Mouse (Mus musculus): ENCODE measurements around the gene Nt5dc2. TPM values are rescaled to one million over a fixed set of nuclear protein-coding genes. Genes with fewer than 3 reads are reported as not detected.

Gene Nt5dc2
- 167 and 213 TPM in 2 replicates for polyA plus RNA-seq (2015; fragmentation: Nextera tagmentation; extraction: Ambion mirVana)

DNA sequence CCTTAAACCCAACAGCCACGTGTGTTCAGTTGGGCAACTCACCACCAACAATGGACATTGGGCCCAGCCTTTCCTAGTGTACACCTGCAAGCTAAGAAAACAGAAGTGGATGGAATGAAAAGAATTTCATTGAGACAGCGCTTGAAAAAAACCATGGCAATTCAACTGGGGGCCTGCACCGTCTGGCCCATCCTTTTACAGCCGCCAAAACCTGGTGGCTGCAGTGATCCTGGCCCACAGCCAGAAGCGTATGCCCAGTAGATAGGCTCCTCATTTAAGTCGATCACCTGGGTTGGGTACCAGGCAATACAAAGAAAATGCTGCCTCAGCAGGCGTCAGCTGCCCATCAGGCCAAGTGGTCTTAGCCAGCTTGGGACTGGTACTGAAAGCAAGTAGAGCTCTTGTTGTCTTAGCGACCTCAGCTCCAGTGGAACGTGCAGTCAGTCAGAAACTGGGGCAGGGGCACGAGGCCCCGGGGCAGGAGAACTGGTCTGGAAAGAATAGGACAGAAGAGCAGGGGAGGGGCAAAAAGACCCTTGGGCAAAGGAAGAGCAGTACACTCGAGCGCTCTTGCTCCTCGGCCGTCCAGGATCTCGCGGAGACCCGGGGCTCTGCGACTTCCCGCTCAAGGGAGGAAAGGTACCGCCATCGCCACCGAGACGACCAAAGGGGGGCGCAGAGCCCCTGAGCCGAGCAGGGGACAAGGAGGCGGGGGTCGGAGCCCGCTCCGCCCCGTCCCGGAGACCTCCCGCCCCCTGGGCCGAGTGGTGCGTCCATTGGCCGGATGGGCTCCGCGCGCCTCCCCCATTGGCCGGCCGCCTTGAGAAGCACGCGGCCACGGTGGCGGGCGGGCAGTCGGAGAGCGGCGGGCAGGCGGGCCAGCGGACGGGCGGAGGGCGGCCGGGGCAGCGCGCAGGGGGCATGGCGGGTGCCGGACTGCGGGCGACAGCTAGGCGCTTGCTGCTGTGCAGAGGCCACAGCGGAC, at the start of gene Nt5dc2:
Nt5dc2 (plus strand) TSS at position 818 of the 985 bp plus-strand sequence.
- H3K4me1 ChIP-seq (replicated peaks): peaks cover 79% of the 10 kb centered on the region
- peaks cover 21% of the 10 kb centered on the region for H3K36me3 ChIP-seq (replicated peaks)
- peak within 1 kb of the TSS; percentile 82 for H3K4me3 ChIP-seq (replicated peaks)
- no peaks in the 10 kb centered on the region for H3K9me3 ChIP-seq (replicated peaks)
- ATAC-seq (ENCODE audit: insufficient read depth): peak; percentile 62
- 5% methylated on average over 63 of the region's 63 CpGs for WGBS (ENCODE audit: insufficient replicate concordance)
- peak within 1 kb of the TSS; percentile 78 for H3K27ac ChIP-seq (replicated peaks)
- peak within 1 kb of the TSS; percentile 86 for H3K9ac ChIP-seq
- H3K27me3 ChIP-seq: no peaks in the 10 kb centered on the region
- H3K4me2 ChIP-seq: peak within 1 kb of the TSS; percentile 100

DNA sequence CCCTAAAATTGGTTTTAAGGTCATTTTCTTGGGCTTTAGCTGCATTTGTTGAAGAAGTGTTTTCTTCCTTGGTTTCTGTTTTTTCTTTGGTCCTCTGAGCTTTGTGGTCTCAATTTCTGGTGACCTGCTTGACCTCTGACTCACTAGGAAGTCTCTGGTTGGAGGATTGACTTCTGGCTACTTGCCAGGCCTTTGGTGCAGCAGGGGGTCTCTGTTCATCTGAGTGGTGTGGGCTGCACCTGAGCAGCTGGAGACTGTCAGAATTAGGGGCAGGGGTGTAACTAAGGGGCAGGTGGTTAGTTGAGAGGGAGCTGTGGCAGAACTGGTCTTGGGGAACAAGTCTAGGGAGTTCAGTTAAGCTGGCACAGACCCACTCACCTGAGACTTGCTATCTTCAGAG, 49.7 kb upstream of the Nt5dc2 start:
- Histone ChIP-seq H3K4me1 (replicated peaks) (peaks cover 25% of the 10 kb centered on the region), H3K27me3 (no peaks in the 10 kb centered on the region), H3K36me3 (replicated peaks) (peaks cover 69% of the 10 kb centered on the region), H3K9me3 (replicated peaks) (no peaks in the 10 kb centered on the region), H3K4me3 (replicated peaks) (no peak overlapping the region), H3K4me2 (no peak overlapping the region), H3K9ac (no peak overlapping the region), H3K27ac (replicated peaks) (no peak overlapping the region)
- ATAC-seq (ENCODE audit: insufficient read depth): no peak

DNA sequence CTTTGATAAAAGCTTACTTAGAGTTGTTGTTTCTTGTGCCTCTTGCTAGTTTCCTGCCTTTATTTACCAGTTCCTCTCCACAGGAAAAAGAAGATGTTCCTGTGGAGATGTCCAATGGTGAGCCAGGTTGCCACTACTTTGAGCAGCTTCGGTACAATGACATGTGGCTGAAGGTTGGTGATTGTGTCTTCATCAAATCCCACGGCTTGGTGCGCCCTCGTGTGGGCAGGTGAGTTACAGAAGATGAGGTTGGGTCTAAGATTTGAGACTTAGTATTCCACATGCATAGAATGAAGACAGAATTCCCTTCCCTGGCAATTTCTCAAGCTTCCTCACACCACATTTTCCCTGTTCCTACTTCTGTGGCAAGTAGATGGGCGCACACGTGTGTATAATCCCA, 43.4 kb upstream of the Nt5dc2 start:
- no peaks in the 10 kb centered on the region for H3K9me3 ChIP-seq (replicated peaks)
- H3K27me3 ChIP-seq: no peaks in the 10 kb centered on the region
- H3K27ac ChIP-seq (replicated peaks): no peak overlapping the region
- 70% methylated on average over 6 of the region's 6 CpGs for WGBS (ENCODE audit: insufficient replicate concordance)
- peaks cover 83% of the 10 kb centered on the region for H3K36me3 ChIP-seq (replicated peaks)
- H3K4me2 ChIP-seq: no peak overlapping the region
- H3K9ac ChIP-seq: no peak overlapping the region
- ATAC-seq (ENCODE audit: insufficient read depth): no peak
- no peak overlapping the region for H3K4me3 ChIP-seq (replicated peaks)
- H3K4me1 ChIP-seq (replicated peaks): no peaks in the 10 kb centered on the region

GRCm38 (mm10) chr14:31088515-31088914, 42.3 kb upstream of the Nt5dc2 start:
- Histone ChIP-seq H3K4me1 (replicated peaks) (peaks cover 11% of the 10 kb centered on the region), H3K27me3 (no peaks in the 10 kb centered on the region), H3K9me3 (replicated peaks) (no peaks in the 10 kb centered on the region), H3K36me3 (replicated peaks) (peaks cover 83% of the 10 kb centered on the region), H3K4me2 (no peak overlapping the region), H3K4me3 (replicated peaks) (no peak overlapping the region), H3K9ac (no peak overlapping the region), H3K27ac (replicated peaks) (no peak overlapping the region)
- ATAC-seq (ENCODE audit: insufficient read depth): no peak
- 92% methylated on average over 2 of the region's 2 CpGs for WGBS (ENCODE audit: insufficient replicate concordance)

- H3K27me3 ChIP-seq: no peaks in the 10 kb centered on the region
- WGBS (ENCODE audit: insufficient replicate concordance): 73% methylated on average over 1 of the region's 1 CpGs
- no peak for ATAC-seq (ENCODE audit: insufficient read depth)
Measured at GRCm38 (mm10) chr14:31089918-31090317, 40.9 kb upstream of the Nt5dc2 start.

DNA sequence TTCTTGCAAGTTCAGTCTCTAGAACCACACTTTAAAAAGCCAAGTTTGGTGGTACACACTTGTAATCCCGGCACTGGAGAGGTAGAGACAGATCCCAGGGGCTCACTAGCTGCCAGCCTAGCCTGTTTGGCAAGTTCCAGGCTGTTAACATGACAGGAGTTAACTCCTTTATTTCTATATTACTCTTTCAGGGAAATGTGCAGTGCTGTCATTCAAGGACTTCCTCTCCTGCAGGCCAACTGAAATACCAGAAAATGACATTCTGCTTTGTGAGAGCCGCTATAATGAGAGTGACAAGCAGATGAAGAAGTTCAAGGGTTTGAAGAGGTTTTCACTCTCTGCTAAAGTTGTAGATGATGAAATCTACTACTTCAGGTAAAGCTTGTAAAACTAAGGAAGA, 25.7 kb upstream of the Nt5dc2 start:
- Histone ChIP-seq H3K36me3 (replicated peaks) (peaks cover 73% of the 10 kb centered on the region), H3K9me3 (replicated peaks) (no peaks in the 10 kb centered on the region), H3K27me3 (no peaks in the 10 kb centered on the region), H3K4me1 (replicated peaks) (peaks cover 7% of the 10 kb centered on the region), H3K27ac (replicated peaks) (no peak overlapping the region), H3K4me2 (no peak overlapping the region), H3K9ac (no peak overlapping the region), H3K4me3 (replicated peaks) (no peak overlapping the region)
- ATAC-seq (ENCODE audit: insufficient read depth): no peak
- WGBS (ENCODE audit: insufficient replicate concordance): 87% methylated on average over 2 of the region's 2 CpGs

More at GRCm38 (mm10) chr14:31089918-31090317, 40.9 kb upstream of the Nt5dc2 start:
- H3K4me1 ChIP-seq (replicated peaks): peaks cover 13% of the 10 kb centered on the region
- H3K9ac ChIP-seq: no peak overlapping the region
- H3K4me2 ChIP-seq: no peak overlapping the region
- H3K9me3 ChIP-seq (replicated peaks): no peaks in the 10 kb centered on the region
- no peak overlapping the region for H3K27ac ChIP-seq (replicated peaks)
- H3K36me3 ChIP-seq (replicated peaks): peaks cover 87% of the 10 kb centered on the region
- no peak overlapping the region for H3K4me3 ChIP-seq (replicated peaks)

DNA sequence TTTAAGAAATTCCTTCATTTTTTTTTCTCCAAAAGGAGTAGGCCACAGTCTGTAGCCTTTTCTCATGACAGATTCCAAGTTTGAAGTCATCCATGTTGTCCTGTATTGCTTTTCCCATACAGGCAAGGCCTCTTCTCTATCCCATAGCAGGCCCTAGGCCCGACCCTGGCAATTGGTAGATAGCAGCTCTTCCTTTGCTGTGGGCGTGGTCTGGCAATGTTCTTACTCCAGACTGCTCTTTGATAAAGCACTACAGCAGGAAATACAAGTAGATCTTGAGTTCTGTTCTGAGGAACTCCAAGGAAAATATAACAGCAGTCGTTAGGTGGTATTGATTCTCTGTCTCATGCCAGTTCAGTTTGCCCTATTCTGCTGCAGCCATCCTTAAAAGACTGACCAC, 20.2 kb upstream of the Nt5dc2 start:
- Histone ChIP-seq H3K36me3 (replicated peaks) (peaks cover 90% of the 10 kb centered on the region), H3K4me1 (replicated peaks) (peaks cover 36% of the 10 kb centered on the region), H3K4me3 (replicated peaks) (no peak overlapping the region), H3K9me3 (replicated peaks) (no peaks in the 10 kb centered on the region), H3K27ac (replicated peaks) (peak overlapping the region; percentile 64), H3K27me3 (no peaks in the 10 kb centered on the region), H3K4me2 (no peak overlapping the region), H3K9ac (0 out of 2 replicates have a peak overlapping the region, but pooled peaks have one; percentile 15)
- ATAC-seq (ENCODE audit: insufficient read depth): peak; percentile 83
- 14% methylated on average over 3 of the region's 3 CpGs for WGBS (ENCODE audit: insufficient replicate concordance)

GRCm38 (mm10) chr14:31112187-31112586, 18.7 kb upstream of the Nt5dc2 start:
- Histone ChIP-seq H3K9ac (no peak overlapping the region), H3K27ac (replicated peaks) (no peak overlapping the region), H3K36me3 (replicated peaks) (peaks cover 88% of the 10 kb centered on the region), H3K4me2 (no peak overlapping the region), H3K4me1 (replicated peaks) (peaks cover 36% of the 10 kb centered on the region), H3K27me3 (no peaks in the 10 kb centered on the region), H3K4me3 (replicated peaks) (no peak overlapping the region), H3K9me3 (replicated peaks) (no peaks in the 10 kb centered on the region)
- ATAC-seq (ENCODE audit: insufficient read depth): no peak
- 78% methylated on average over 5 of the region's 5 CpGs for WGBS (ENCODE audit: insufficient replicate concordance)

DNA sequence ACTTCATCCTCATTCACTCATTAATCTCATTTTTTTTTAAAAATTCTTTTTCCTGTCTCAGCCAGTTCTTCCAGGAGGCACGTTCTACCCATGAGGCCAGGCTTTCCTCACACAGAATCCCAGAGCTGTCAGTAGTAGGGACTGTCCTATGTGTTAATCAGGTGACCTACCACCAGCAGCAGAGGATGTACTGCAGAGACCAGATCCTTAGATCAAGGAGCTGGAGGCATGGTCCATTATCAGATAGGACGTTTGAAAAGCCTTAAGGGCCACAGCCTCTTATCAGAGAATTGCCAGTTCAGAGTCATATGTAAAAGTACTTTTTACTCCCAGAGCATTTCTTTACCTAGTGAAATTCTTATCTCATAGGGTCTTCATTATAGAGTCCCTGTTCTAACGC, 16.8 kb upstream of the Nt5dc2 start:
- H3K27me3 ChIP-seq: no peaks in the 10 kb centered on the region
- ATAC-seq (ENCODE audit: insufficient read depth): 0 out of 2 replicates have a peak, but pooled peaks have one; percentile 49
- no peaks in the 10 kb centered on the region for H3K9me3 ChIP-seq (replicated peaks)
- H3K9ac ChIP-seq: no peak overlapping the region
- WGBS (ENCODE audit: insufficient replicate concordance): 37% methylated on average over 3 of the region's 3 CpGs
- no peak overlapping the region for H3K4me2 ChIP-seq
- peaks cover 87% of the 10 kb centered on the region for H3K36me3 ChIP-seq (replicated peaks)
- no peak overlapping the region for H3K27ac ChIP-seq (replicated peaks)
- peaks cover 36% of the 10 kb centered on the region for H3K4me1 ChIP-seq (replicated peaks)
- H3K4me3 ChIP-seq (replicated peaks): no peak overlapping the region

DNA sequence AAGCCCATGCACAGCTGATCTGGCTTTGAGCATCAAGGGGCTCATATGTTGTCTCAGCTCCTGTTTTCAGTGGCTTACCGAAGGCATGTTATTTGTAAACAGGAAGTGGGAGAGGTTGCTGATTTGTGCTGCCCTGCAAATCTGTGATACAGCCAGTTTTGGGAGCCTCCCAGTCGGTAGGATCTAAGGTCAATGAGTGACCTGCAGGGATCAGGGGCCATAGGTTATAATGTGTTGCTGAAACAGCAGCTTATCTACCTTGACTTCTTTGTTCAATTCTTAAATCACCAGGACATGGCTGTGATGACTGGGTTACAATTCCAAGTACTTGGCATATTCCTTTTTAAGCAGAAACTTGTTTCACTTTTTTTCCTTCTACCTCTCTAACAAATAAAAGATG, 15.3 kb upstream of the Nt5dc2 start:
- no peak for ATAC-seq (ENCODE audit: insufficient read depth)
- 51% methylated on average over 2 of the region's 2 CpGs for WGBS (ENCODE audit: insufficient replicate concordance)
- Histone ChIP-seq H3K4me3 (replicated peaks) (no peak overlapping the region), H3K36me3 (replicated peaks) (peaks cover 84% of the 10 kb centered on the region), H3K4me2 (no peak overlapping the region), H3K4me1 (replicated peaks) (peaks cover 29% of the 10 kb centered on the region), H3K9me3 (replicated peaks) (no peaks in the 10 kb centered on the region), H3K27me3 (no peaks in the 10 kb centered on the region), H3K9ac (no peak overlapping the region), H3K27ac (replicated peaks) (no peak overlapping the region)

- Histone ChIP-seq H3K9ac (peak overlapping the region; percentile 28; the same call in 1 of the 2 replicates), H3K4me1 (replicated peaks) (peaks cover 54% of the 10 kb centered on the region), H3K9me3 (replicated peaks) (no peaks in the 10 kb centered on the region), H3K4me2 (peak overlapping the region; percentile 59), H3K27ac (replicated peaks) (peak overlapping the region; percentile 81), H3K36me3 (replicated peaks) (peaks cover 42% of the 10 kb centered on the region), H3K4me3 (replicated peaks) (no peak overlapping the region), H3K27me3 (no peaks in the 10 kb centered on the region)
- 54% methylated on average over 9 of the region's 9 CpGs for WGBS (ENCODE audit: insufficient replicate concordance)
- no peak for ATAC-seq (ENCODE audit: insufficient read depth)
Measured at GRCm38 (mm10) chr14:31125106-31126075, 5.5 kb upstream of the Nt5dc2 start.
